Mouse (Mus musculus) cerebellum, adult (tissue): ENCODE measurements around the gene Plekho2.

Source experiments
- ATAC-seq: cut with Nextera tagmentation; 2 replicates; pipeline ENCODE4 v1.9.2; 2017; ENCODE audit warnings: mild to moderate bottlenecking, moderate library complexity, mixed read lengths; ENCODE audit not compliant: insufficient number of reproducible peaks, low FRiP score, low TSS enrichment

Plekho2 gene

GRCm38 (mm10) chr9:65556349-65556748, 23.5 kb downstream of the Plekho2 start:
- ATAC-seq: no peak

- ATAC-seq: no peak
Measured at GRCm38 (mm10) chr9:65555621-65556020, 24.2 kb downstream of the Plekho2 start.

DNA sequence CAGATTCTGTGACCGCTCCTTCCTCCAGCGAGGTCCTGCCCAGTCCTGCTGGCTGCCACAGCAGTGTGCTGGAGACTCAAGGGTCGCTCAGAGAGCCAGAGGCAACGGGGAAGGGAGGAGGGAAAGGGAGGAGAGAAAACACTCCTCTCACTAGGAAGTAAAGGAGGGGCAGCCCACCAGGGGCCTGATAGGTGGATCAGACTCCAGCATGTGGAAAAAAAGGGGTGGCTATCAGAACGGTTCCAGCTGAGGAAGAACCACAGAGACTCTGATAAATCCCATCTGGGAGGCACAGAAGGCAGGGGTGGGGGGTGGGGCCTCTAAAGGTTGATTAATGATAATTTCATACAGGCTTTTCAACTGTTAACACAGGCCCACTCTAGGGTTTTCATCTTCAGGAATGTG, 24.8 kb downstream of the Plekho2 start:
- no peak for ATAC-seq

- no peak for ATAC-seq
Measured at GRCm38 (mm10) chr9:65552711-65553110, 27.1 kb downstream of the Plekho2 start.

DNA sequence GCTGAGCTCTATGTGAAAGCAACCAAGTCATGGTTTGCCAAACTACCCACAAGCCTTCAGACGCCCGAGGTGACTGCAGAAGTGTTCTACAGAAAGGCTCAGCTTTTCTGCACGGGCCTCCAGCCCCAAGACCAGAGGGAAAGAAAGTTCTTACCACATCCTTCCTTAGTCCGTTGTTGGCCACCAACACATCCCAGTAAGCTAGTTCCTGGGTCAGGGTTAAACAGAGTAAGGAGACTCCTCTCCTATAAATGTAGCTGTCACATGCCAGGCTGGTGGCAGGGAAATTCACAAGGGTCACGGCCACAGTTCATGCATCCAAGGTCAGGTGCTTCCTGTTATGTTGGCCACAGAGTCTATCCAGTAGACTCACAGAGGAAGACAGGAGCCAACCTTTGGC, 27.7 kb downstream of the Plekho2 start:
- no peak for ATAC-seq

DNA sequence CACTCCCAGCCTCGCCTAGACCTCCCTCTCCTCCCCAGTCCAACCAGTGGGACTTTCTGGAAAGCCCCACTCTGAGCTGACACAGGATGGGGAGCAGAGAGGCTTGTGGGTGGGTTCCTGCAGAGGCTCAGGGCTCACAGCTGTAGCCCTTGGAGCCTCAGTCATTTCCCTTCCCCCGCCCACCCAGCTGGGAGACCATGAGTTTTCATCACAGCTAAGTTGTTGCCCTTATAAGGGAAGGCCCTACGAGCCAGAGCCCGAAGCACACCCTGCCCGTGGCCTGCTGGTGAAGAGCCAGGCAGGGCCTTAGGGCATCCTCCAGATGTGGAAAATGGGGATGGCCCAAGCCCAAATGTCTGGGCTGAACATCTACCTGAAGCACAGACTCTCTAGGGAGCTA, 28.8 kb downstream of the Plekho2 start:
- ATAC-seq: no peak

DNA sequence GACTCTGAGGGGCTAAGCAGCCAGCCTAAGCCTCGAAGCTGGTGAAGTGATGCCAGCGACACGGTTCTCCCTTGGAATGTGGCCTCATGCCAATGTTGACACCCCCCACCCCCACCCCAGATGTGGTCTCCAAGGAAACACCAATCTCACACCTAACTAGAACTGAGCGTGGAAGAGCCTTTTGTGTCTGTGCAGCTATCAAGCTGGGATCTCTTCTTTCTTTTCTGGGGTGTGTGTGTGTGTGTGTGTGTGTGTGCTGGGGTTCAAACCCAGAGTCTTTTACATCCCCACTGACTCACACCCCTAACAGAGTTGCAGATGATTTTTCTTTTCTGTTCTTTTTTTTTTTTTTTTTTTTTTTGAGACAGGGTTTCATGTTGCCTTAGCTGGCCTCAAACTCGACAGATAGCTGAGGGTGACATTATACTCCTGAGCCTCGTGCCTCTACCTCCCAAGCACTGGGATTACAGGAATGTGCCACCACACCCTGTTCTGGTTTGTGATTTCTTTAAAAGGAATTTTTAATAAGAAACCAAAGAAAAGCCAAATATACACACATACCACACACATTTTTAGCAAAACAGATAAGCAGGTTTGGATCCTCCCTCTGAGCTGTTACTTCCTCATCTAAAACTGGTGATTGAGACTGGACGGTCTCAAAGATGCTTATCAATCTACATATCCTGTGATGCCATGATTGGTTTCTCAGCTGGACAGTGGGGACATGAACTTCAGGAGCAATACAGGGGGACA, 29.6 kb downstream of the Plekho2 start:
- no peak for ATAC-seq

GRCm38 (mm10) chr9:65549643-65550042, 30.2 kb downstream of the Plekho2 start:
- no peak for ATAC-seq

DNA sequence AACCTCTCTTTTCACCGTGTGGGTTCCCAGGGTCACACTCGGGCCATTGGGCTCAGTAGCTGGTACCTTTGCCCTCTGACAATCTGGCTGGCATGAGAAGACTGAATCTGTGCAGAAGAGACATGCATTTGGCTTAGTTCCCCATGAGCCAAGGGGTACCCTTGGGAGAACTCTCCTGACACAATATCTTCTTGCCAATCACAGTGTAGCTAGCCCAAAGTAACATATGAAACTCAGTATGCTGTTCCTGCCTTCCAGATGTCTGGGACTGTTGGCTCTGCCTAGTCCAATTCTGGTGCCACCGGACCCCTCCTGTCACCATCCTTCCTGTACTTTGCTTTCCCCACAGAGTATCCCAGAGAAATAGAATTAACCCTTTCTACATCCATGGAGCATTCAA, 30.7 kb downstream of the Plekho2 start:
- no peak for ATAC-seq

- no peak for ATAC-seq
Measured at GRCm38 (mm10) chr9:65548311-65548710, 31.5 kb downstream of the Plekho2 start.

GRCm38 (mm10) chr9:65547844-65548243, 32.0 kb downstream of the Plekho2 start:
- ATAC-seq: no peak

DNA sequence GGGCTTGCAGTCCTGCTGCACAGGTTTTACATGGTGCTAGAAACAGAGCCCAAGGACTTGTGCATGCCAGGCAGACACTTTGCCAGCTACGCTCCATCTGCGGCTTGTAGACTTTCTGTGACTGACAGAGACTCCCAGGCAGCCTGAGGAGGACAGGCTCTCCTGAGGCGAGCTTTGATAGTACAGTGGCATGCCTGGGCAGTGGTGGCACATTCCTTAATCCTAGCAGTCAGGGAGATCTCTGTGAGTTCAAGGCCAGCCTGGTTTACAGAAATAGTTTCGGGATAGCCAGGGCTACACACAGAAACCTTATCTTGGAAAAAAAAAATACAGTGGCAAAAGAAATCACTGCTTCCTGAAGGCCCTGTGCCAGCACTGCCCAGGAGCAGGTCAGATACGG, 32.7 kb downstream of the Plekho2 start:
- ATAC-seq: no peak

DNA sequence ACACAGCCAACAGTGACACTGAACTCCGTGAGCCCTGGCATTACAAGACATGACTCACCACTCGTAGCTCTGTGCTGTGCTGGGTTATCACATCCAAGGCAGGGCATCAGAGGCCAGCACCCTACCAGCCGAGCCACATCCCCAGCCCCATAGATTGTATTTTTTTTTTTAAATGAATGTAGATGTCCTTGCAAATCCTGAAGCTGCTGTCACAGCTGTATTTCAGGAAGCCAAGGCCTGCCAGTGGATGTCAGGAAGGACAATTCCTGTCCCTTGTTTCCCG, 33.5 kb downstream of the Plekho2 start:
- ATAC-seq: no peak

GRCm38 (mm10) chr9:65545635-65546412, 34.0 kb downstream of the Plekho2 start:
- no peak for ATAC-seq

GRCm38 (mm10) chr9:65542111-65542524, 37.7 kb downstream of the Plekho2 start:
- ATAC-seq: no peak

DNA sequence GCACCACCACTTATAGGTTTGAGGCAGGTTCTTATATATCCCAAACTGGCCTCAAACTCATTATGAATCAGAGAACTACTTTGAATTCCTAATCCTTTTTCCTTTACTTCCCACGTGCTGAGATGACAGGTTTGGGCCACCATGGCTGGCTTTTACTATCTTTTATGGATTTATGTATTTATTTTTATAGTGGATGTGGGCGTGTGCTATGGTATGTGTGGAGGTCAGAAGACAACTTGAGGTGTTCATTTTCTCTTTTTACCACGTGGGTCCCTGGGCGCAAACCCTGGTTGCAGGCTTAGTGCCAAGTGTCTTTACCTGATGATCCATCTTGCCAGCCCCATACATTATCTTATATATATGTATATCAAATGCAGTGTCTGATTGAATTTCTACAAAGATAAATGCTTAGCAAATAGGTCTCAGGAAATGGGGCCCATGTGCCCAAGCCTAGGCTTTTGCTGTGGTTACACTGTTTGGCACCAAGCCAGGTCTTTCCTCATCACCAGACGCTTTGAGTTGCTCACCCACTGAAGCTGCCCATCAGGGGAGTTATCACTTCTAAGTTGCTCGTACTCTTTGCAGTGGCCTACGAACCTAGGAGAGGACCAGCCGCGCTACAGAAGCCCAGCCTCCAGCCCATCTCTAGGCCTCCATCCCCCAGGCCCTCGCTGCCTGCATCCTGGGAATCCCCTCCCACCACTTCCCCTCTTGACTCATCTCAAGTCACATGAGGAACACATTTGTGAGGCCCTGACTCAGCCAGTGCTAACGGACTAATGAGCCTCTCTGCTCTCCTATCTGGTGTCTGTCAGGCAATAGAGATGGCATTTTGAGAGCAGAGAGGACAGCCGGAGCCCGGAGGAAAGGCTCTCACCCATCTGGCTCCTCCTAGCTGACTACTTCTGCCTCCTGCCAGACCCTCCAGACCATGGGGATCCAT, 38.4 kb downstream of the Plekho2 start:
- ATAC-seq: no peak

GRCm38 (mm10) chr9:65539697-65540096, 40.1 kb downstream of the Plekho2 start:
- no peak for ATAC-seq

- ATAC-seq: no peak
Measured at GRCm38 (mm10) chr9:65537901-65538630, 41.8 kb downstream of the Plekho2 start.

DNA sequence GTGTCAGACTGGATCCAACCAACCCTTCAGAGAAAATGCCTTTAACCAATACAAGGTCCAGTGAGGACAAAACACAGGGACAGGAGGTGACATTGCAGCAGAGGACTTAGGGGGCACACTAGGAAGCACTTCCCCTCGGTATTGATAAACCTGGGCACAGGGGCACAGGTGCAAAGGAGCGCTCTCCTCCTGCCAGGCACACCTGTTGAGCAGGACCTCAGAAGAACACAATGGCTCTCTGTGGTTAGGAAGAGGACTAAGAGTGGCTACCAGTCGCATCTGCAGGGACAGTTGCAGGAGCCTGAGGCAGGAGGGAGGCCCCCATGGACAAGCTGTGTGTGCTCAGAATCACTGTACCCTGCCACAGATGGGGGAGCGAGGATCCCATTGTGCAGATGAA, 43.3 kb downstream of the Plekho2 start:
- no peak for ATAC-seq

- ATAC-seq: no peak
Measured at GRCm38 (mm10) chr9:65535789-65536469, 43.9 kb downstream of the Plekho2 start.
